Mouse (Mus musculus): ENCODE data around the gene 2010111I01Rik. TPM values are rescaled to one million over a fixed set of nuclear protein-coding genes. Genes with fewer than 3 reads are reported as not detected.
"Not testable (repeated sequence)": the region's sequence is repeated elsewhere in the genome, so short reads cannot be mapped to it uniquely, and the experiment has no call there.

Gene 2010111I01Rik
- polyA plus RNA-seq (2015; fragmentation: Nextera tagmentation; extraction: Ambion mirVana) = 25.5 and 30.9 TPM in 2 replicates

DNA sequence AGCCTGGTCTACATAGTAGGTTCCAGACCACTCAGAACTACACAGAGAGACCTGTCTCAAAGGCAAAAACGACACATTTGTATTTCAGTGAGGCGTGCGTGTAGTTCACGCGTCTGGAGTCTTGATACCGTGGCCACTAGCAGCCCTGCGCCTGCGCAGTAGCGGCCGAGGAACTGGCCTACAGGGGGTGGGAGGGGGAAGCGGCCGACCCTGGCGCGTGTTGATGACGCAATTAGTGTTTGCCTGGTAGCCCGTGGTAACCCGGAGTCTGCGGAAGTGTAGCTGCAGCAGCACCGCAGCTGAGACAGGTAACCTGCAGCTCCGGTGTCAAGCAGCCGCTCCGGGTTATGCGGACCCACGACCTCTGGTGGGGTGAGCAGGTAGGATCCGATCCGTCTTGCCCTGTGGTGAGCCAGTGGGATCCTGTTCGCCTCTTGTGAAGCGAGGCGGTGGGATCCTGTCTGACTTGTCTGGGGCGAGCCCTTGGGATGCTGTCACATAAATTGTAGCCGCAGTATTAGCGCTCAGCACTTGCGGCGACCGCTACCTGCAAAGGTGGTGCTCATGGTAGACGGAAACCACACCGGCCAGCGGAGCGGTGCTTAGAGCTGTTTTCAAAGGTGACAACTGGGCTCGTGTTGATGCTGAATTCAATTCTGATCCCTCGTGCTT, at the start of gene 2010111I01Rik:
Gene 2010111I01Rik, plus strand, starts transcription at position 254 of the 672 bp plus-strand sequence.
- H3K27me3 ChIP-seq = no peaks in the 10 kb centered on the region
- peak within 1 kb of the TSS; percentile 86 for H3K4me3 ChIP-seq
- H3K27ac ChIP-seq (replicated peaks) = 0 out of 2 replicates have a peak within 1 kb of the TSS, but pooled peaks have one; percentile 15
- peaks cover 8% of the 10 kb centered on the region for H3K4me1 ChIP-seq
- no peaks in the 10 kb centered on the region for H3K9me3 ChIP-seq
- H3K9ac ChIP-seq (replicated peaks) = peak within 1 kb of the TSS; percentile 58
- under 1% methylated on average over 41 of the region's 41 CpGs for whole genome bisulfite sequencing
- no peaks in the 10 kb centered on the region for H3K36me3 ChIP-seq
- H3K4me2 ChIP-seq (replicated peaks) = peak within 1 kb of the TSS; percentile 79
- ATAC-seq (replicated peaks) = peak; percentile 94

DNA sequence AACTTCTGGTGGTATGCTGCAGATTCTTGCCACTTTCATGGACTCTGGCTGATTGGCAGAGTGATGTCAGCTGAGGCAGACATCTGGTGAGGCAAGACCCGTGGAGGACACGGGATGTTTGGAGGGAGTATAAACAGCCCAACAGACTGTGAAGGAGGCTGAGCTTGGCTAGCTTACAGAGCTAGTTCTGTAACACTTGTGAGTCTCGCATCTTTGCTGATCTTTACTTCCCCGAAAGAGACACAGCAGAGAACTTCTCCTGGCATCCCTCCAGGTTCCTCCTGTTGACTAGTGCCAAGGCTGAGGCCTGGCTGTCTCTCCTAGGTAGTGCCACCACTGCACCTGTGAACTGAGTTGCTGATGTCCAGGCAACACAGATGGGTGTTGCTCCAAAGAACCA, 48.0 kb upstream of the 2010111I01Rik start:
- Histone ChIP-seq H3K9me3 (no peaks in the 10 kb centered on the region), H3K27me3 (no peaks in the 10 kb centered on the region), H3K9ac (replicated peaks) (no peak overlapping the region), H3K4me2 (replicated peaks) (no peak overlapping the region), H3K4me1 (no peaks in the 10 kb centered on the region), H3K4me3 (no peak overlapping the region), H3K36me3 (no peaks in the 10 kb centered on the region), H3K27ac (replicated peaks) (no peak overlapping the region)
- WGBS = 69% methylated on average over 4 of the region's 4 CpGs
- ATAC-seq (replicated peaks) = no peak

DNA sequence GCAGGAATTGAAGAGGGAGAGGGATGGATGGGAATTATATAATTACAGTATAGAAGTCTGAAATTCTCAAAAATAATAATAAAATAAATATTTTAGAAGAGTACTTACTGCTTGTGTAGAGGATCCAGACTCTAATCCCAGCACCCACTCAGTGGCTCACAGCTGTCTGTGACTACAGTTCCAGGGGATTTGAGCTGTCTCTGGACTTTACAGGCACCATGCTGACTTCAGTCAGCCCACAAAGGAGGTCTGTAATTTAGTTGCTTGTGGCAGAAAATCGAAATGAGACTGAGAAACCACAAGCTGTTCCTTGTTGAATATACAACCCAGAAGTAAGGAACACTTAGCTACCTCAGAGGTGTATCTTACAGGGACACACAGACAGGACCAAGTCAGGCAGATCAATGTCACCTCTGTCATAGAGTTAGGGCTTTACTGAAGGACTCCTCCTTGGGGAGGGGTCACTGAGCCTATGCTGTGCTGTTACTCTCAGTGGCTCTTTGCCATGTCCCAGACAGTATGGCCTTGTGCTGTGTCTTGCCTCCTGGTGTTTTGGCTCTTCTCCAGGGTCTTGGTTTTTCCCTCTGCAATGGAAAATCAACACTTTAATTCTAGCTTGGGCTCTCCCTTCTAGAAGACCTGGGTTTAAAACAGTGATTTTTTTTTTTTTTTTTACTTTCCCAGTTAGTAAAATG, 47.1 kb upstream of the 2010111I01Rik start:
- Histone ChIP-seq H3K27me3 (no peaks in the 10 kb centered on the region), H3K4me2 (replicated peaks) (no peak overlapping the region), H3K4me3 (no peak overlapping the region), H3K4me1 (no peaks in the 10 kb centered on the region), H3K9ac (replicated peaks) (no peak overlapping the region), H3K27ac (replicated peaks) (no peak overlapping the region), H3K9me3 (no peaks in the 10 kb centered on the region), H3K36me3 (no peaks in the 10 kb centered on the region)
- no peak for ATAC-seq (replicated peaks)
- WGBS = 44% methylated on average over 1 of the region's 1 CpGs

DNA sequence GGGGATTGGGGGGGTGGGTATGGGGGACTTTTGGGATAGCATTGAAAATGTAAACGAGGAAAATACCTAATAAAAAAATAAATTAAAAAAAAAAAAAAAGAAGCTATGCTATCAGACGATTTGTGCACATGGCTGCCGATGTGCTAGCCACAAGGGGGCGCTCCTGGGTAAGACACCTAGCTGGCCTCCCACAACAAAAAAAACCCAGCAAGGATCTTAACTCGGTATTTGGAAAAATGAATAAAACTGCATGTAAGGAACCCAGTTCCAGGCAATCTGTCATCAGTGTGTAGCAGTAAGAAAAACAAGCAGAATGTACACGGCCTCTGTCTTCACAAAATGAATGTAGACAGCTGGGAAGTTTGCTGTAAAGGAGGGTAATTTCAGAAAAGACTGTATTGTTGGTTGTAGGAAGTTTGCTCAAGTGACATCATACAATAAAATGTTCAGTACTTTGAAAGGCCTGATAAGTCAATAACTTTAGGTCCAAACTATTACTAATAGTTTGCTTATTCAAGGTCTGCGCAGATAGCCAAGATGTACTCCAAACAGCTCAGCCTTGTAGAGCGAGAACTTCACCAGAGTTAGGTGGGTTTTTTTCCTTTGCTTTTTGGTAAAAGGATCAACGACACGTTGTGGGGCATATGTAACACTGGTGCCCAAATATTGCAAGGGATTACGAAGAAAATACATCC, 44.9 kb upstream of the 2010111I01Rik start:
- H3K4me2 ChIP-seq (replicated peaks) = no peak overlapping the region
- H3K4me3 ChIP-seq = no peak overlapping the region
- H3K36me3 ChIP-seq = no peaks in the 10 kb centered on the region
- H3K9ac ChIP-seq (replicated peaks) = no peak overlapping the region
- H3K27me3 ChIP-seq = no peaks in the 10 kb centered on the region
- 39% methylated on average over 11 of the region's 11 CpGs for WGBS
- H3K27ac ChIP-seq (replicated peaks) = no peak overlapping the region
- peak; percentile 51; the same call in 1 of the 2 replicates for ATAC-seq (replicated peaks)
- H3K9me3 ChIP-seq = no peaks in the 10 kb centered on the region
- no peaks in the 10 kb centered on the region for H3K4me1 ChIP-seq

DNA sequence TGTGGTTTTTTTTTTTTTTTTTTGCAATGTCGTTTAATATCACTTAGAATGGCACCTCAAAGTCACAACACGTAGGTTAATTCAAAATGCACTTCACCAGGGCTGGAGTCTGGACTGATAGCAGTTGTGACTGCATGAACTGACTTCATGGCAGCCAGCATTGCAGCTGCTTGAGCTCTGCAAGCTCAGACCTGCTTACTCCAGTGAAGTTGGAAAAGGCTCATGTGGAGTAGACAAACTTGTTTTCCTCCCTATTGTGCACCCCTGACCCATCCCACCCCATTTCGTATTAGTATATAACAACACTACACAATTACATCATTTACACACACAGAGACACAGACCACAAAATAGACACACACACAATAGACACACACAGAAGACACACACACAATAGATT, 42.0 kb upstream of the 2010111I01Rik start:
- ATAC-seq (replicated peaks) = no peak
- 78% methylated on average over 3 of the region's 3 CpGs for WGBS
- H3K9me3 ChIP-seq = no peaks in the 10 kb centered on the region

DNA sequence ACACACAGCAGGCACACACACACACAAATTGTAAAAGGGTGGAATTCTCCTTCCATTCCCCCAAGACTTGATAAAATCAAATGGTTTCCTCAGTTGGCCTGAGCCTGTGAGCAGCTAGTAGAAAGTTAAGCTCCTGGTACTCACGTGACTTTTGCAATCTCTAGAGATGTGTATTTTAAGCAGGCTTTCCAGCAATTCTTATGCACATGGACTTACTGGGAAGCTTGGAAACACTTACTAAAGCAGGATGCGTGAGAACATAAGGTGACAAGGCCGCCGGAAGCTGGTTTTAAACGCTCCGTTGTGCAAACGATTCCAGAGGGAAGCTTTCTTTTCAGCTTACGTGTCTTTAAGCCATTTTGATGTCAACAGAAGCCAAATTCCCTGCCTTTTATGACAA, 41.5 kb upstream of the 2010111I01Rik start:
- H3K27ac ChIP-seq (replicated peaks) = no peak overlapping the region

More for the DNA sequence above, 42.0 kb upstream of the 2010111I01Rik start:
- no peak overlapping the region for H3K9ac ChIP-seq (replicated peaks)
- H3K4me2 ChIP-seq (replicated peaks) = no peak overlapping the region
- no peaks in the 10 kb centered on the region for H3K36me3 ChIP-seq
- no peaks in the 10 kb centered on the region for H3K4me1 ChIP-seq
- H3K27me3 ChIP-seq = no peaks in the 10 kb centered on the region
- no peak overlapping the region for H3K27ac ChIP-seq (replicated peaks)
- no peak overlapping the region for H3K4me3 ChIP-seq

DNA sequence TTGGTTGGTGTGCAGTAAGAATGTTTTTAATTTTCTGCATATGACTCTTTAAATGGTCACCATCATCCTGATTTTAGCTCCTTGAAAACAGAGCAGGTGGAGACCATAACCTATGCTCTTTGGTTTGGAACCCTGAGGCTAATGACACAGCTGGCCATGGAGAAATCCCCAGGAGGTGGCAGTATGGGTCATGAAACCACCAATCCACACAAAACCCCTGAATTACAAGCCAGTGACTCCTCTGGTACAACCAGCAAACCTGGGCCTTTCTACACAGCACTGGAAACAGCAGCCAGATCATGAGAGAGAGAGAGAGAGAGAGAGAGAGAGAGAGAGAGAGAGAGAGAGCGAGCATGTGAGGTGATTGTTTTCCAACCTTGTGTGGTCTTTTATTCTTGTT, 38.2 kb upstream of the 2010111I01Rik start:
- Histone ChIP-seq H3K9me3 (no peaks in the 10 kb centered on the region), H3K36me3 (no peaks in the 10 kb centered on the region), H3K27ac (replicated peaks) (no peak overlapping the region), H3K9ac (replicated peaks) (no peak overlapping the region), H3K27me3 (no peaks in the 10 kb centered on the region), H3K4me1 (no peaks in the 10 kb centered on the region), H3K4me2 (replicated peaks) (no peak overlapping the region), H3K4me3 (no peak overlapping the region)
- 67% methylated on average over 1 of the region's 1 CpGs for whole genome bisulfite sequencing
- no peak for ATAC-seq (replicated peaks)

More for the DNA sequence above, 41.5 kb upstream of the 2010111I01Rik start:
- Histone ChIP-seq H3K4me3 (no peak overlapping the region), H3K4me2 (replicated peaks) (no peak overlapping the region), H3K4me1 (no peaks in the 10 kb centered on the region), H3K9ac (replicated peaks) (no peak overlapping the region), H3K36me3 (no peaks in the 10 kb centered on the region), H3K9me3 (no peaks in the 10 kb centered on the region), H3K27me3 (no peaks in the 10 kb centered on the region)
- WGBS = 67% methylated on average over 8 of the region's 8 CpGs
- ATAC-seq (replicated peaks) = no peak

DNA sequence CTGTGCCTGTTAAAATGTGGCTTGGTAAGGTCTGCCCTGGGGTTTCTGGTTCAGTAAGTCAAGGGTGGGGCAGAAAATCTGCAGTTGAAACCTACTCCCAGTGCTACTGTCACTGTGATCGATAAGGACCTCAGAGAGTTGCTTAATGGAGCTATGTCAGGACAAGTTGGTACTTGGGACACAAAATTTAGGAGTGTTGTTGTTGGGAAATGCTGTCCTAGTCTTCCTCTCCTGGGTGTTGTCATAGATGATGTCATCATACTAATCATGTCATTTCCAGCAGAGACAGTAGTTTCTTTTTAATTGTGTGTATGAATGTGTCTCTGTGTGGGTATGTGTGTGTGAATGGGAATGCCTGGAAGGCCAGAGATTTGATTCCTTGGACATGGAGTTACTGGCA, 37.2 kb upstream of the 2010111I01Rik start:
- Histone ChIP-seq H3K9ac (replicated peaks) (no peak overlapping the region), H3K27me3 (no peaks in the 10 kb centered on the region), H3K36me3 (no peaks in the 10 kb centered on the region), H3K4me2 (replicated peaks) (no peak overlapping the region), H3K27ac (replicated peaks) (no peak overlapping the region), H3K9me3 (no peaks in the 10 kb centered on the region), H3K4me1 (no peaks in the 10 kb centered on the region), H3K4me3 (no peak overlapping the region)
- no peak for ATAC-seq (replicated peaks)
- WGBS = 96% methylated on average over 1 of the region's 1 CpGs

DNA sequence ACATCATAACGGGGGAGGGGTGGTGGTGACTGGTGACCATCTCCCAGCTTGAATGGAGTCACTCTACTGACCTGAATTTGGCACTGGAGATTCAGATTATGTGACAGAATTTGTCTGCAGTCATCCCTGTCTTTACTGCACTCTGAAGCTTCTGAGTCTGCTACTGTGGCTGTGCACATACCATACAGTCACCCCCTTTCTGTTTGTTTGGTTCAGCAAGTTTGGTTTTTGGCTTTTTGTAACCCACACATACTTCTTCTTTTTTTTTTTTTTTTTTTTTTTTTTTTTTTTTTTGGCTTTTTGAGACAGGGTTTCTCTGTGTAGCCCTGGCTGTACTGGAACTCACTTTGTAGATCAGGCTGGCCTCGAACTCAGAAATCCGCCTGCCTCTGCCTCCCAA, 35.5 kb upstream of the 2010111I01Rik start:
- H3K27ac ChIP-seq (replicated peaks); H3K9ac ChIP-seq (replicated peaks); H3K4me3 ChIP-seq; H3K4me1 ChIP-seq; H3K27me3 ChIP-seq; H3K9me3 ChIP-seq; H3K4me2 ChIP-seq (replicated peaks); ATAC-seq (replicated peaks); H3K36me3 ChIP-seq: not testable (repeated sequence)
- 97% methylated on average over 3 of the region's 3 CpGs for WGBS

DNA sequence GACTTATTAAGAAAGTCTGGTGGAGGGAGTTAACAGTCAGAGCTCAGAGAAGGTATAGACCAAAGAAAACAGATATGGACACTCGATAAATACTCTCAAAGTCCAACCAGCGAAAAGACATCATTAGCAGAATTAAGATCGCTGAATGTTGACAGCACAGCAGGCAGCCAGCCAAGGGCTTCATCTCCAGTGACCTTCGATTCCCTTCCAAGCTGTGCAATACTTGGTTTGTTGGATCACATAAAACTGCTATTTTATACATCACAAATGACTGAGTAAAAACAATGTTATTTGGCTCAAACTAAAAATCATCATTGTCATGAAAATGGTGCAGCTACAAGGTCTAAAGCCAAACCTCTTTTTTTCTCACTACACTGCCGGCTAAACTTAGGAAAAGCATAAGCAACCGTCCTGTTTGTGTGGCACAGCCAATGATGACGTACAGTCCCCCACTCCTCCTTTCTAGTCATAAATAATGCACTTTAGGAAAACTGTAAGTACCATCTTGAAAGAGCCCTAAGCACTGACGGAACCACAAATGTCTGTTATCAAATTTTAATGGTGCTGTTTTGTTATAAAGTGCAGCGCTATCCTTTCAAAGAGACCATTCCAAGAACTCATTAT, 34.8 kb upstream of the 2010111I01Rik start:
- Histone ChIP-seq H3K9me3 (no peaks in the 10 kb centered on the region), H3K27me3 (no peaks in the 10 kb centered on the region), H3K36me3 (no peaks in the 10 kb centered on the region), H3K9ac (replicated peaks) (no peak overlapping the region), H3K4me2 (replicated peaks) (no peak overlapping the region), H3K4me3 (no peak overlapping the region), H3K27ac (replicated peaks) (no peak overlapping the region), H3K4me1 (no peaks in the 10 kb centered on the region)
- WGBS = 47% methylated on average over 9 of the region's 9 CpGs
- ATAC-seq (replicated peaks) = no peak

DNA sequence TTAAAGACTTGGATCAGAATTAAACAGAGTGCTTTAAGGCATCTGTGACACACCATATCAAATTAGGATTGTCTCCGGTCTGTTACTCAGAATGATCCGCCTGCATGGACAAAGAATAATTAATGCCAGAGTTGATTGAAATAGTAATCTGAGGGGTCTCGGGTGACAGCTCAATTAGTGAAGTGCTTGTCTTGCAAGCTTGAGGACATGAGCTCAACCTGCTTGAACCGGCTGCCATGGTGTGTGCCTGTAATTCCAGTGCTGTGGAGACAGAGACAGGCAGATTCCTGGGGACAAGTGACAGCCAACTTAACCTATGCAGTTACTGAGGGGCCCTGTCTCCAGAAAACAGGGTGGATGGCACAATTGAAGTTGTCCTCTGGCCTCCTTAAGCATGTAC, 32.2 kb upstream of the 2010111I01Rik start:
- Histone ChIP-seq H3K4me1 (no peaks in the 10 kb centered on the region), H3K27me3 (no peaks in the 10 kb centered on the region), H3K36me3 (no peaks in the 10 kb centered on the region), H3K4me2 (replicated peaks) (no peak overlapping the region), H3K9me3 (no peaks in the 10 kb centered on the region), H3K27ac (replicated peaks) (no peak overlapping the region), H3K4me3 (no peak overlapping the region), H3K9ac (replicated peaks) (no peak overlapping the region)
- ATAC-seq (replicated peaks) = no peak
- 61% methylated on average over 4 of the region's 4 CpGs for WGBS

DNA sequence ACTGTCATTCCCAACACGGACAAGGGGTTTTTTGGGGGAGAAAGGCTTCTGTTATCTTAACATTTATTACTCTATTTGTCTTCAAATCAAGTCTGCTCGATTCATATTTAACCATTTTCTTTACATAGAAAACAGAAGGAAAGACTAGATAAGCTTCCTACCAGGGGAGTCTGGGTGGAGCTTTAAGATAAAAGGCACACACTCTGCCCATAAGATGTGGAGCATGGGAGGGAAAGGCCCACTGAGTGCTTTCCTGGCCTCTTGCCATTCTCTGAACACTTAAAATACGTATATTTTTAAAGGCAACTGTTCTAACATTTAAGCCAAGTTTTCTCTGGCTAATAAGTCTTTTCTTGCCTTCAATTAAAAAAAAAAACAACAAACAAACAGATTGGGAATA, 25.3 kb upstream of the 2010111I01Rik start:
- H3K27me3 ChIP-seq = no peaks in the 10 kb centered on the region
- no peaks in the 10 kb centered on the region for H3K9me3 ChIP-seq
- H3K4me3 ChIP-seq = no peak overlapping the region
- H3K27ac ChIP-seq (replicated peaks) = no peak overlapping the region
- no peaks in the 10 kb centered on the region for H3K36me3 ChIP-seq
- 78% methylated on average over 3 of the region's 3 CpGs for WGBS
- ATAC-seq (replicated peaks) = no peak
- H3K4me2 ChIP-seq (replicated peaks) = no peak overlapping the region
- H3K9ac ChIP-seq (replicated peaks) = no peak overlapping the region
- no peaks in the 10 kb centered on the region for H3K4me1 ChIP-seq
